Mouse (Mus musculus) CH12.LX (cell line): Measurements from ENCODE around the gene Got2. TPM values are rescaled to one million over a fixed set of nuclear protein-coding genes. Genes with fewer than 3 reads are reported as not detected.
"Not testable (repeated sequence)": the region's sequence is repeated elsewhere in the genome, so short reads cannot be mapped to it uniquely, and the experiment has no call there.

Experiments used
- DNase-seq: peaks from one replicate; pipeline ENCODE4 v3.0.0-alpha.2; 2013; ENCODE audit errors: extremely low read depth
- H3K27ac ChIP-seq: 2 replicates; pipeline ENCODE4 v1.5.1; 2012; ENCODE audit warnings: low read depth, mild to moderate bottlenecking, control low read depth, moderate library complexity; ENCODE audit not compliant: insufficient read depth
- H3K27me3 ChIP-seq: replicated peaks from 2 replicates; pipeline ENCODE3; 2012; ENCODE audit warnings: inconsistent platforms
- H3K36me3 ChIP-seq, 2 experiments: replicated peaks in 1 of 2; 2 replicates each; pipeline versions ENCODE3 to v1.6.1; 2012; ENCODE audit warnings: inconsistent platforms in 1 of 2, low read length in 1 of 2, mild to moderate bottlenecking in 1 of 2, mixed read lengths in 1 of 2, moderate library complexity in 1 of 2; ENCODE audit not compliant: control insufficient read depth in 1 of 2, insufficient read depth in 1 of 2
- H3K4me1 ChIP-seq, 2 experiments: 2 replicates each; pipeline ENCODE4 v1.6.1; 2012; ENCODE audit warnings: inconsistent platforms in 1 of 2, moderate library complexity in 1 of 2; ENCODE audit not compliant: insufficient read depth in 2 of 2, control insufficient read depth in 1 of 2
- H3K4me2 ChIP-seq: 2 replicates; pipeline ENCODE4 v1.6.1; 2012; ENCODE audit warnings: low read depth, mild to moderate bottlenecking, control low read depth; ENCODE audit not compliant: poor library complexity, insufficient read depth, severe bottlenecking
- H3K4me3 ChIP-seq, 3 experiments: fragments of 150-350 bp in 1 of 3; sonication (generic) in 1 of 3; replicated peaks in 1 of 3; 2 replicates each; pipeline versions ENCODE3 to v1.5.1; 2011 to 2012; ENCODE audit warnings: low read depth in 2 of 3, low read length in 2 of 3, mild to moderate bottlenecking in 2 of 3, moderate library complexity in 2 of 3, control low read depth in 1 of 3, improper control_type of control experiment in 1 of 3, inconsistent platforms in 1 of 3, mixed read lengths in 1 of 3; ENCODE audit not compliant: poor library complexity in 1 of 3
- H3K79me2 ChIP-seq: replicated peaks from 2 replicates; pipeline ENCODE4 v1.6.1; 2012; ENCODE audit warnings: mild to moderate bottlenecking, moderate library complexity; ENCODE audit not compliant: control insufficient read depth, poor library complexity, insufficient read depth, severe bottlenecking; ENCODE audit errors: extremely low read depth
- H3K9ac ChIP-seq: 2 replicates; pipeline ENCODE4 v1.6.1; 2012; ENCODE audit warnings: low read depth, mild to moderate bottlenecking, control low read depth, moderate library complexity; ENCODE audit not compliant: insufficient read depth
- H3K9me3 ChIP-seq: replicated peaks from 2 replicates; pipeline ENCODE3; 2012; ENCODE audit warnings: low read length, inconsistent platforms, mixed read lengths
- BHLHE40 ChIP-seq: IDR thresholded peaks from 2 replicates; pipeline ENCODE4 v1.6.1; 2011; ENCODE audit warnings: mild to moderate bottlenecking, low read depth, low read length, improper control_type of control experiment
- CHD1 ChIP-seq: IDR thresholded peaks from 2 replicates; pipeline ENCODE4 v1.6.1; 2012; ENCODE audit warnings: low read depth, low read length, improper control_type of control experiment, inconsistent platforms
- CTCF ChIP-seq, 2 experiments: IDR thresholded peaks in 1 of 2; conservative IDR thresholded peaks in 1 of 2; 2 replicates each; pipeline ENCODE4 v1.5.1; 2011 to 2012; ENCODE audit warnings: low read depth in 2 of 2, low read length in 2 of 2, improper control_type of control experiment in 1 of 2, inconsistent platforms in 1 of 2, mild to moderate bottlenecking in 1 of 2, moderate library complexity in 1 of 2
- ELF1 ChIP-seq: IDR thresholded peaks from 2 replicates; pipeline ENCODE4 v1.6.1; 2014; ENCODE audit warnings: low read depth, mild to moderate bottlenecking, inconsistent platforms, low read length, improper control_type of control experiment
- EP300 ChIP-seq: IDR thresholded peaks from 2 replicates; pipeline ENCODE4 v1.6.1; 2011; ENCODE audit warnings: low read length, improper control_type of control experiment
- GABPA ChIP-seq: IDR thresholded peaks from 2 replicates; pipeline ENCODE4 v1.6.1; 2012; ENCODE audit warnings: low read depth, low read length, improper control_type of control experiment, inconsistent platforms; ENCODE audit not compliant: insufficient replicate concordance
- JUN ChIP-seq: IDR thresholded peaks from 2 replicates; pipeline ENCODE4 v1.6.1; 2011; ENCODE audit warnings: low read depth, mild to moderate bottlenecking, low read length, improper control_type of control experiment, moderate library complexity; ENCODE audit not compliant: insufficient read depth
- JUND ChIP-seq: conservative IDR thresholded peaks from 2 replicates; pipeline ENCODE4 v1.6.1; 2011; ENCODE audit warnings: low read depth, low read length, improper control_type of control experiment
- KAT2A ChIP-seq: IDR thresholded peaks from 2 replicates; pipeline ENCODE4 v1.6.1; 2012; ENCODE audit warnings: low read length, improper control_type of control experiment, inconsistent platforms; ENCODE audit not compliant: insufficient replicate concordance
- MAFK ChIP-seq: IDR thresholded peaks from 2 replicates; pipeline ENCODE4 v1.6.1; 2011; ENCODE audit warnings: low read length, improper control_type of control experiment; ENCODE audit not compliant: insufficient replicate concordance
- MAZ ChIP-seq: IDR thresholded peaks from 2 replicates; pipeline ENCODE4 v1.6.1; 2012; ENCODE audit warnings: low read depth, mild to moderate bottlenecking, inconsistent platforms, low read length, improper control_type of control experiment, moderate library complexity
- MEF2A ChIP-seq: IDR thresholded peaks from 2 replicates; pipeline ENCODE4 v1.6.1; 2014; ENCODE audit warnings: low read depth, mild to moderate bottlenecking, inconsistent platforms, low read length, improper control_type of control experiment, borderline replicate concordance
- MXI1 ChIP-seq: IDR thresholded peaks from 2 replicates; pipeline ENCODE4 v1.6.1; 2011; ENCODE audit warnings: mild to moderate bottlenecking, low read depth, low read length, improper control_type of control experiment
- MYC ChIP-seq: IDR thresholded peaks from 2 replicates; pipeline ENCODE4 v1.6.1; 2011; ENCODE audit warnings: low read depth, mild to moderate bottlenecking, improper control_type of control experiment, low read length
- NELFE ChIP-seq: IDR thresholded peaks from 2 replicates; pipeline ENCODE4 v1.6.1; 2011; ENCODE audit warnings: low read depth, low read length, improper control_type of control experiment
- POLR2A ChIP-seq: IDR thresholded peaks from 2 replicates; pipeline ENCODE4 v1.6.1; 2011; ENCODE audit warnings: low read depth, mild to moderate bottlenecking, improper control_type of control experiment, low read length
- RAD21 ChIP-seq: IDR thresholded peaks from 2 replicates; pipeline ENCODE4 v1.6.1; 2011; ENCODE audit warnings: low read depth, mild to moderate bottlenecking, low read length, improper control_type of control experiment, moderate library complexity
- TBP ChIP-seq: conservative IDR thresholded peaks from 2 replicates; pipeline ENCODE4 v1.6.1; 2011; ENCODE audit warnings: low read depth, low read length, improper control_type of control experiment
- UBTF ChIP-seq: IDR thresholded peaks from 2 replicates; pipeline ENCODE4 v1.6.1; 2012; ENCODE audit warnings: low read depth, mild to moderate bottlenecking, inconsistent platforms, low read length, improper control_type of control experiment, moderate library complexity
- USF1 ChIP-seq: IDR thresholded peaks from 2 replicates; pipeline ENCODE4 v1.6.1; 2014; ENCODE audit warnings: low read depth, mild to moderate bottlenecking, inconsistent platforms, low read length, improper control_type of control experiment
- ZKSCAN1 ChIP-seq: IDR thresholded peaks from 2 replicates; pipeline ENCODE4 v1.6.1; 2012; ENCODE audit warnings: low read depth, inconsistent platforms, low read length, improper control_type of control experiment, borderline replicate concordance
- dilution Hi-C: fragments of 300-500 bp; cut with MboI; formaldehyde crosslinking; loops from 2 replicates; pipeline ENCODE4 v1.14.3; 2020; ENCODE audit warnings: low sequenced_read_pairs; ENCODE audit not compliant: extremely low pct_unique_long_range_greater_than_20kb, extremely low pct_ligation_motif_present
- in situ Hi-C: fragments of 300-500 bp; cut with MboI; formaldehyde crosslinking; loops from 3 replicates; pipeline ENCODE4 v1.14.3; 2019; ENCODE audit warnings: low sequenced_read_pairs, low pct_ligation_motif_present, low pct_unique_long_range_greater_than_20kb, mixed read lengths
- polyA plus RNA-seq: library from polyadenylated mRNA; unstranded; fragments of >175 nt; gene quantifications from 2 replicates; pipeline ENCODE4 v1.2.1, GENCODE M21; 2012; ENCODE audit warnings: low read depth; ENCODE audit not compliant: insufficient read length
- total RNA-seq, 2 experiments: library from RNA; depleted of rRNA; stranded (reverse); fragments of 300-350 nt in 1 of 2; fragments of >200 nt in 1 of 2; gene quantifications; 2 replicates each; pipeline ENCODE4 v1.2.3; 2012 to 2014

Got2 gene
- total and polyA plus RNA-seq, 3 experiments: 283 to 489 (median 303) TPM

DNA sequence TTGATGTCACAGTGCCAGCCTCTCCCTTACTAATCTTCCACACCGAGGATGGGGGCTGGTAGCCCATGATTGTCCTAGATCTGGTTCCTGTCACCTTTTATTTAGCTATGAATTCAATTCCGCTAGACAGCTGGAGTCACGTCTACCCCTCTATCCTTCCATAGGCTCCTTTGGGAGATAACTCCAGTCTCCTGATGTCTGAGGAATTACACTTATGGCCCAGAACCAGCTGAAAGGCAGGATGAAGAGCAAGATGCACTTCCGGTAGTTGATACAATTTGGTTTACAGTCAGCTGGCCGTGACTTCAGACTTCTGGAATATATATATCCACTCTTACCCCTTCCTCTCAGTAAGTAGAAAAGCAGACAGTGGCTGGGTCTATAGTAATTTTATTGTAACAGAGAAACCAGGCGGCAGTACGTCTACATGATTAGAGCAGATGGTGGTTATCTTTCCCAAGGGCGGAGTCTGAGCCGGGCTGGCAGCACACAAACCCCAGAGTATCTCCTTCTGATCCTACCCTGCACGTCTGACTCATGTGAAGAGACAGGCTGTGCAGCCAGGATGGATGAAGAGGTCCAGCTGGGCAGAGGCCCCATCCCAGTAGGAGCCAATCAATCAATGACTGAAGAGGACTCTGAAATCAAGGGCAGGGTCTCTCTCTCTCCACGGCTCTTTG, 24.4 kb downstream of the Got2 start:
- DNase-seq, H3K27ac ChIP-seq, H3K4me3 ChIP-seq, H3K4me2 ChIP-seq, H3K27me3 ChIP-seq, dilution Hi-C loops, in situ Hi-C loops, H3K9ac ChIP-seq, H3K9me3 ChIP-seq, H3K79me2 ChIP-seq, H3K4me1 ChIP-seq: not testable (repeated sequence)
- H3K36me3 ChIP-seq: peaks cover 36 to 45% of the 10 kb centered on the region in 2 experiments

- dilution Hi-C loops: no loop called here
- no peak overlapping the region for H3K27ac ChIP-seq
These were observed 34.2 kb downstream of the Got2 start for GRCm38 (mm10) chr8:95854174-95854573.

GRCm38 (mm10) chr8:95853102-95853843, 35.1 kb downstream of the Got2 start, which contains the start of gene Slc38a7:
Gene Slc38a7, minus strand, starts transcription at chr8:95853539.
- peak within 1 kb of the TSS; percentile 85 for H3K27ac ChIP-seq
- H3K27me3 ChIP-seq: no peaks in the 10 kb centered on the region
- peak within 1 kb of the TSS; percentile 65 for H3K4me2 ChIP-seq
- H3K4me3 ChIP-seq: peak within 1 kb of the TSS; percentile 80 to 99 (median 88)
- in situ Hi-C loops: no loop called here
- H3K4me1 ChIP-seq: peaks cover 10 to 26% of the 10 kb centered on the region in 2 experiments
- H3K9ac ChIP-seq: peak within 1 kb of the TSS; percentile 84
- dilution Hi-C loops: no loop called here
- peaks cover 14 to 22% of the 10 kb centered on the region in 2 experiments for H3K36me3 ChIP-seq
- no peaks in the 10 kb centered on the region for H3K9me3 ChIP-seq
- H3K79me2 ChIP-seq: peaks cover 3% of the 10 kb centered on the region; the same call in 1 of the 2 replicates
- peak; percentile 92 for DNase-seq
- TF ChIP-seq MXI1: peak; percentile 98
- no peak for TF ChIP-seq MAZ
- TF ChIP-seq NELFE: peak; percentile 88
- TF ChIP-seq EP300: no peak
- 0 out of 2 replicates have a peak, but pooled peaks have one; percentile 21 for TF ChIP-seq JUND
- TF ChIP-seq USF1: peak; percentile 98
- TF ChIP-seq GABPA: peak; percentile 66; the same call in 1 of the 2 replicates
- no peak for TF ChIP-seq UBTF
- TF ChIP-seq CTCF (conservative IDR thresholded peaks at IDR 0.05 in 1 of 2, IDR thresholded peaks at IDR 0.05 in 1 of 2; ENCODE audit: low read depth in 2 of 2, low read length in 2 of 2): no peak
- TF ChIP-seq TBP: peak; percentile 78
- peak; percentile 95 for TF ChIP-seq KAT2A
- peak; percentile 72 for TF ChIP-seq MEF2A
- no peak for TF ChIP-seq JUN
- peak; percentile 98 for TF ChIP-seq BHLHE40
- peak; percentile 85 for TF ChIP-seq ELF1
- peak; percentile 94 for TF ChIP-seq MYC
- no peak; the same call in 1 of the 2 replicates for TF ChIP-seq CHD1
- peak; percentile 48; the same call in 1 of the 2 replicates for TF ChIP-seq MAFK
- TF ChIP-seq ZKSCAN1: no peak

More at GRCm38 (mm10) chr8:95854174-95854573, 34.2 kb downstream of the Got2 start:
- Histone ChIP-seq H3K4me2 (no peak overlapping the region), H3K36me3 (peaks cover 8 to 13% of the 10 kb centered on the region in 2 experiments), H3K9ac (no peak overlapping the region), H3K79me2 (peaks cover 3% of the 10 kb centered on the region; the same call in 1 of the 2 replicates), H3K9me3 (no peaks in the 10 kb centered on the region), H3K4me3 (no peak overlapping the region)
- in situ Hi-C loops: no loop called here
- DNase-seq: no peak
- TF ChIP-seq MAZ (no peak), RAD21 (no peak), POLR2A (no peak), TBP (peak; percentile 75; the same call in 1 of the 2 replicates), ELF1 (no peak), GABPA (no peak), NELFE (no peak)
- TF ChIP-seq, all 38 proteins: peak for 1
- H3K27me3 ChIP-seq: no peaks in the 10 kb centered on the region
- H3K4me1 ChIP-seq: peaks cover 8 to 19% of the 10 kb centered on the region in 2 experiments
